Comparison of ENCODE assay signal across 8 mouse cellular contexts in the genomic region with DNA sequence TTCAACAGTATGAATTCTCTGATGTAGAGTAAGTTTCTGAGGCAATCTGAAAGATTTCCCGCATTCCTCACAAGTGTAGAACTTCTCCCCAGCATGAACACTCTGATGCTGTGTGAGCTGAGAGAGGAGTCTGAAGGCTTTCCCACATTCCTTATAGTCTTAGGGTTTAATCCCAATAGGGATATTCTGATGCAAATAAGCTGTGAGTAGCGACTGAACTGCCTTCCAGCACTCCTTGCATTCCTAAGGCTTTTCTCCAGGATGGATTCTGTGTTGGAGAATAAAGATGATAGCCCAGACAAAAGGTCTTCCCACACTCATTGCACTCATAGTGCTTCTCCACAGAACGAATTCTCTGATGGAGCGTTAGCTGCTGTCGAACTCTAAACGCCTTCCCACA.
"Had no signal": no experiment of that assay in that cellular context is flagged by ENCODE, and none has a peak within 500 bp of the region (broad histone marks: within the 10 kb centered on the region; RNA-seq: fewer than 3 reads in every experiment).

No protein-coding gene starts in this region.

- DNase-seq: liver, postnatal 0 days; lung, embryonic 14.5 days; lung, postnatal 10 days; lung, postnatal 4 days; midbrain, embryonic 14.5 days; right cerebral cortex, postnatal 14 days; thymus, adult 2 months; thymus, postnatal 25 days had no signal
